9 mouse cellular contexts compared by ENCODE assay signal in genomic region chr13:63917776-63918621, GRCm38 (mm10).
DNase-seq lines count a peak whose midpoint lies in the region; ATAC-seq and TF ChIP-seq lines count a peak whose summit lies in the region.
"Had no signal": no experiment of that assay in that cellular context is flagged by ENCODE, and none has a peak within 500 bp of the region (broad histone marks: within the 10 kb centered on the region; RNA-seq: fewer than 3 reads in every experiment).

No protein-coding gene starts in this region.

- H3K4me3 ChIP-seq in embryonic facial prominence, embryonic 12.5 days, result no peak overlapping the region
- H3K4me3 ChIP-seq in hindbrain, embryonic 14.5 days (replicated peaks; ENCODE audit: low read length), result no peak overlapping the region
- no peak overlapping the region for H3K4me3 ChIP-seq in midbrain, embryonic 11.5 days (ENCODE audit: low read depth, low read length)
- H3K4me3 ChIP-seq in thymus, adult 2 months (ENCODE audit: control insufficient read depth, insufficient read depth, low read length), result no peak overlapping the region
- H3K4me3 ChIP-seq: liver, embryonic 13.5 days had no signal

- ATAC-seq in embryonic facial prominence, embryonic 12.5 days (ENCODE audit: insufficient number of reproducible peaks, insufficient read depth, low FRiP score, low TSS enrichment), result peak; percentile 43; the same call in 1 of the 2 replicates
- ATAC-seq in hindbrain, embryonic 14.5 days (ENCODE audit: low FRiP score), result 0 out of 2 replicates have a peak, but pooled peaks have one; percentile 53
- ATAC-seq in midbrain, embryonic 11.5 days (ENCODE audit: low FRiP score), result peak; percentile 77

- 11% methylated on average over 10 of the region's 11 CpGs for WGBS in embryonic facial prominence, embryonic 12.5 days
- WGBS in hindbrain, embryonic 14.5 days, result 10% methylated on average over 11 of the region's 11 CpGs
- WGBS in midbrain, embryonic 11.5 days, result 9% methylated on average over 11 of the region's 11 CpGs
- 79% methylated on average over 11 of the region's 11 CpGs for WGBS in thymus, adult 2 months

- DNase-seq in urinary bladder, postnatal 14 days (ENCODE audit: low spot score), result peak; percentile 63
- DNase-seq in urinary bladder, postnatal 10 days (ENCODE audit: low spot score), result no peak
- DNase-seq in hindbrain, embryonic 14.5 days (ENCODE audit: low spot score), result peak; percentile 48
- peak; percentile 40 to 57 for DNase-seq in layer of hippocampus, postnatal 14 days (ENCODE audit: low spot score in 2 of 2)
- DNase-seq in midbrain, embryonic 11.5 days (ENCODE audit: low spot score, missing footprints), result peak; percentile 94
- DNase-seq in testis, postnatal 10 days (ENCODE audit: low spot score), result peak; percentile 68
- no peak for DNase-seq in thymus, adult 2 months

- H3K36me3 ChIP-seq in embryonic facial prominence, embryonic 12.5 days, result no peaks in the 10 kb centered on the region
- H3K36me3 ChIP-seq in hindbrain, embryonic 14.5 days (replicated peaks; ENCODE audit: control insufficient read depth, insufficient read depth), result no peaks in the 10 kb centered on the region
- no peaks in the 10 kb centered on the region for H3K36me3 ChIP-seq in midbrain, embryonic 11.5 days (ENCODE audit: control insufficient read depth, insufficient read depth, low read length)
- no peaks in the 10 kb centered on the region for H3K36me3 ChIP-seq in thymus, adult 2 months (ENCODE audit: control insufficient read depth, insufficient read depth, low read length)
- H3K36me3 ChIP-seq: liver, embryonic 13.5 days had no signal

- H3K4me2 ChIP-seq in embryonic facial prominence, embryonic 12.5 days (replicated peaks), result peak overlapping the region; percentile 36
- peak overlapping the region; percentile 37 for H3K4me2 ChIP-seq in hindbrain, embryonic 14.5 days (replicated peaks)
- H3K4me2 ChIP-seq in midbrain, embryonic 11.5 days, result peak overlapping the region; percentile 17; the same call in 1 of the 2 replicates

- no peak for TF ChIP-seq POLR2A in thymus, adult 2 months (IDR thresholded peaks at IDR 0.05; ENCODE audit: control insufficient read depth, extremely low read depth, insufficient read depth, low read length, poor library complexity)

- H3K9me3 ChIP-seq in embryonic facial prominence, embryonic 12.5 days, result no peaks in the 10 kb centered on the region
- peaks cover 9% of the 10 kb centered on the region; the same call in 1 of the 2 replicates for H3K9me3 ChIP-seq in hindbrain, embryonic 14.5 days (ENCODE audit: control insufficient read depth, low read length)
- H3K9me3 ChIP-seq in midbrain, embryonic 11.5 days (ENCODE audit: control insufficient read depth, low read length), result no peaks in the 10 kb centered on the region
- H3K9me3 ChIP-seq: liver, embryonic 13.5 days had no signal

- no peak overlapping the region for H3K9ac ChIP-seq in embryonic facial prominence, embryonic 12.5 days
- no peak overlapping the region for H3K9ac ChIP-seq in hindbrain, embryonic 14.5 days
- no peak overlapping the region for H3K9ac ChIP-seq in midbrain, embryonic 11.5 days (ENCODE audit: low read length)
- H3K9ac ChIP-seq: liver, embryonic 13.5 days had no signal

- H3K4me1 ChIP-seq in embryonic facial prominence, embryonic 12.5 days, result peaks cover 35% of the 10 kb centered on the region
- peaks cover 19% of the 10 kb centered on the region for H3K4me1 ChIP-seq in hindbrain, embryonic 14.5 days (replicated peaks; ENCODE audit: control insufficient read depth, insufficient read depth, low read length)
- peaks cover 19% of the 10 kb centered on the region for H3K4me1 ChIP-seq in midbrain, embryonic 11.5 days (ENCODE audit: control insufficient read depth, insufficient read depth, low read length)
- H3K4me1 ChIP-seq in thymus, adult 2 months (replicated peaks; ENCODE audit: control insufficient read depth, insufficient read depth, low read length), result no peaks in the 10 kb centered on the region

- H3K27me3 ChIP-seq in embryonic facial prominence, embryonic 12.5 days, result no peaks in the 10 kb centered on the region
- H3K27me3 ChIP-seq in hindbrain, embryonic 14.5 days (ENCODE audit: control insufficient read depth, insufficient read depth, low read length), result 0 out of 2 replicates have a peak, but pooled peaks cover 20% of the 10 kb centered on the region
- H3K27me3 ChIP-seq in midbrain, embryonic 11.5 days (ENCODE audit: control insufficient read depth, insufficient read depth, low read length), result peaks cover 27% of the 10 kb centered on the region
- H3K27me3 ChIP-seq in thymus, adult 2 months (ENCODE audit: control insufficient read depth, insufficient read depth, low read length), result no peaks in the 10 kb centered on the region
- H3K27me3 ChIP-seq: liver, embryonic 13.5 days had no signal

- peak overlapping the region; percentile 92 for H3K27ac ChIP-seq in embryonic facial prominence, embryonic 12.5 days
- H3K27ac ChIP-seq in hindbrain, embryonic 14.5 days, result peak overlapping the region; percentile 70
- H3K27ac ChIP-seq in midbrain, embryonic 11.5 days (ENCODE audit: low read depth, low read length), result peak overlapping the region; percentile 1; the same call in 1 of the 2 replicates
- H3K27ac ChIP-seq in thymus, adult 2 months (ENCODE audit: control insufficient read depth, insufficient read depth, low read length), result no peak overlapping the region

- no peak for TF ChIP-seq CTCF in thymus, adult 2 months (IDR thresholded peaks at IDR 0.05; ENCODE audit: borderline replicate concordance, control insufficient read depth, extremely low read depth, insufficient read depth, low read length, poor library complexity)

Comparison
In these comparisons a context has a peak if more than half of its experiments do, and no peak if none do; other contexts are left out.
1. DNase-seq: peak in urinary bladder, postnatal 14 days (single experiment), hindbrain, embryonic 14.5 days (single experiment), layer of hippocampus, postnatal 14 days (2 of 2), midbrain, embryonic 11.5 days (single experiment) and testis, postnatal 10 days (single experiment); none in urinary bladder, postnatal 10 days (single experiment) and thymus, adult 2 months (single experiment).
2. Peak in every context shown above with its lines, with median percentiles within 50 percentile points of each other: ATAC-seq and H3K4me2 ChIP-seq.